Mouse (Mus musculus): ENCODE data around the gene Pla2g2d.

Gene Pla2g2d

GRCm38 (mm10) chr4:138825751-138826567 lies 50.4 kb downstream of the Pla2g2d start:
- DNase-seq (ENCODE audit: inconsistent age in 2 of 2, low spot score in 1 of 2) = peak in 1 of 2 experiments; percentile 55

- no peak for DNase-seq (ENCODE audit: inconsistent age in 2 of 2, low spot score in 1 of 2)
Observed at GRCm38 (mm10) chr4:138827147-138827546, 51.6 kb downstream of the Pla2g2d start.
